Mouse (Mus musculus): ENCODE measurements around the gene Sac3d1. TPM values are rescaled to one million over a fixed set of nuclear protein-coding genes. Genes with fewer than 3 reads are reported as not detected.

The Sac3d1 gene
- polyA plus RNA-seq, 1 experiment, result 47.3 TPM

DNA sequence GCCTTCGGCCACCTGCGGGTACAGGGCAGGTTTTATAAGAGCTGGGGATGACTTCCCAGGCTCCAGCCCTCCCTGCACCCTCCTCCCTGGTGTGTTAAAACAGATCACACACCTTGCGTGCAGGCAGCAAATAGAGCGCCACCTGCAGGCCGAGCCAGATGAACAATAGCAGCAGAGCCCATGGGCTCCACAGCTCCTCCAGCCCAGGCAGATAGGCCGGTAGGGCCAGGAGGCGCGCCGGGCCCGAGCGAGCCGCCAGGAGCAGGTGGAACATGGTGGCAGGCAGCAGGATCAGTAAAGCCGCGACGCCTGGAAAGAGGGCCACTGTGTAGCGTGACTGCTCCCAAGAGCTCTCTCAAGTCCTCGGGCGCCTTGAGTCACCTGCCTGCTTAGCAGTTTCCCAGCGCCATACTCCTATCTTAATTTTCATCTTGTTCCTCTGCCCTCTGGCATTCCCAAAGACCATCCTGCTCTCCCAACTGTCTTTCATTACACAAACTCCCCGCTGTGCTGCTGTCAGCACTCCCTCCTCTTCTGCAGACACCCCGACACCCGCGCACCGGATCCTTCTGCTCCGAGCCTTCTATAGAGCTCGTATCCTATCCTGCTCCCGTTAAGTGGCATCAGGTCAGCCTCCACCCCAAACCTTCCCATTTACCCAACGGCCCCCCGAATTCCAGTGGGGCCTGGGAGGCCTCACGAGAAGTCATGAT is 51.3 kb downstream of the Sac3d1 start:
- TF ChIP-seq POLR2A (IDR thresholded peaks at IDR 0.05; ENCODE audit: borderline replicate concordance, extremely low read depth, insufficient read depth, insufficient read length, poor library complexity, severe bottlenecking) (no peak), CTCF (IDR thresholded peaks at IDR 0.05; ENCODE audit: borderline replicate concordance, extremely low read depth, insufficient read depth, insufficient read length) (peak; percentile 92)
- DNase-seq (ENCODE audit: low read depth), result peak; percentile 92

DNA sequence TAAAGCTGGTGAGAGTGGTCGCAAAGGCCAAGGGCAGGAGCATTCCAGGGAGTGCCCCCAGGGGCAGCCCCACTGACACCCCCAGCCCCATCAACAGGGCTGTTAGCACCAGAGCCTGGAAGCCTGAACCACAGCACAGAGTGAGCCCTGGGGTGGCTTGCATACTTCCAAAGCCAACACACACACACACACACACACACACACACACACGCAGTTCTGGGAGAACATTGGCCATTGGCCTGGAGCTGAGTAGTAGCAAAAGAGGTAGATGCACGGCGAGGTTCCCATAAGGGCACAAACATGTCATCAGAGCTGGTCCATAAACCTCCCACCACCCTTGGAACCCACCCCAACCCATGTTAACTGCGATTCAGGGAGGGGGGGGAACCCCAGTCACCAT is 51.9 kb downstream of the Sac3d1 start:
- no peak for DNase-seq (ENCODE audit: low read depth)
- TF ChIP-seq CTCF (IDR thresholded peaks at IDR 0.05; ENCODE audit: borderline replicate concordance, extremely low read depth, insufficient read depth, insufficient read length), result no peak
- no peak for TF ChIP-seq POLR2A (IDR thresholded peaks at IDR 0.05; ENCODE audit: borderline replicate concordance, extremely low read depth, insufficient read depth, insufficient read length, poor library complexity, severe bottlenecking)

Other genes with a start within 250 kb of the Sac3d1 start
- gene Frmd8, start 243.4 kb downstream of the Sac3d1 start, polyA plus RNA-seq (2012; rRNA removed), result 18.9 and 21.3 TPM in 2 replicates
- gene Slc25a45, start 240.8 kb downstream of the Sac3d1 start, polyA plus RNA-seq (2012; rRNA removed), result 2.6 and 3.5 TPM in 2 replicates
- gene Tigd3, start 224.5 kb downstream of the Sac3d1 start, polyA plus RNA-seq (2012; rRNA removed), result 15.2 and 15.5 TPM in 2 replicates
- gene Dpf2, start 205.6 kb downstream of the Sac3d1 start, polyA plus RNA-seq (2012; rRNA removed), result 180 and 231 TPM in 2 replicates
- gene Cdc42ep2, start 193.8 kb downstream of the Sac3d1 start, polyA plus RNA-seq (2012; rRNA removed), result 11.7 and 13.7 TPM in 2 replicates
- 33.8 and 56.9 TPM in 2 replicates for gene Pola2, start 154.4 kb downstream of the Sac3d1 start, polyA plus RNA-seq (2012; rRNA removed)
- gene Slc22a20, start 132.5 kb downstream of the Sac3d1 start, polyA plus RNA-seq (2012; rRNA removed), result not detected in 2 replicates
- 5.2 and 7.6 TPM in 2 replicates for gene Capn1, start 102.8 kb downstream of the Sac3d1 start, polyA plus RNA-seq (2012; rRNA removed)
- gene Syvn1, start 72.1 kb downstream of the Sac3d1 start, polyA plus RNA-seq (2012; rRNA removed), result 24.6 and 38.8 TPM in 2 replicates
- gene Mrpl49, start 60.9 kb downstream of the Sac3d1 start, polyA plus RNA-seq (2012; rRNA removed), result 46.3 and 50.4 TPM in 2 replicates
- gene Fau, start 60.8 kb downstream of the Sac3d1 start, polyA plus RNA-seq (2012; rRNA removed), result 1,255 and 1,497 TPM in 2 replicates
- 36.0 and 46.5 TPM in 2 replicates for gene Znhit2, start 57.5 kb downstream of the Sac3d1 start, polyA plus RNA-seq (2012; rRNA removed)
- 76.1 and 100 TPM in 2 replicates for gene Tm7sf2, start 50.3 kb downstream of the Sac3d1 start, polyA plus RNA-seq (2012; rRNA removed)
- gene Vps51, start 41.4 kb downstream of the Sac3d1 start, polyA plus RNA-seq (2012; rRNA removed), result 95.4 and 109 TPM in 2 replicates
- not detected in 2 replicates for gene Tmem262, start 38.6 kb downstream of the Sac3d1 start, polyA plus RNA-seq (2012; rRNA removed)
- 2.5 and 3.1 TPM in 2 replicates for gene Gm28374, start 36.4 kb downstream of the Sac3d1 start, polyA plus RNA-seq (2012; rRNA removed)
- gene Zfpl1, start 33.7 kb downstream of the Sac3d1 start, polyA plus RNA-seq (2012; rRNA removed), result 103 and 127 TPM in 2 replicates
- gene Cdca5, start 33.7 kb downstream of the Sac3d1 start, polyA plus RNA-seq (2012; rRNA removed), result 9.7 and 16.3 TPM in 2 replicates
- 0.15 and 0.25 TPM in 2 replicates for gene AC131692.1, start 24.2 kb downstream of the Sac3d1 start, polyA plus RNA-seq (2012; rRNA removed)
- gene Naaladl1, start 12.9 kb downstream of the Sac3d1 start, polyA plus RNA-seq (2012; rRNA removed), result 1.1 and 2.0 TPM in 2 replicates
- 52.3 and 52.4 TPM in 2 replicates for gene Snx15, start 9.7 kb upstream of the Sac3d1 start, polyA plus RNA-seq (2012; rRNA removed)
- 0.05 TPM in 2 replicates for gene Batf2, start 22.3 kb upstream of the Sac3d1 start, polyA plus RNA-seq (2012; rRNA removed)
- gene Arl2, start 22.9 kb upstream of the Sac3d1 start, polyA plus RNA-seq (2012; rRNA removed), result 109 and 144 TPM in 2 replicates
- 0.05 TPM in 1 of 2 replicates, not detected in the other for gene Majin, start 65.7 kb upstream of the Sac3d1 start, polyA plus RNA-seq (2012; rRNA removed)
- 0.22 TPM in 1 of 2 replicates, not detected in the other for gene Gpha2, start 107.7 kb upstream of the Sac3d1 start, polyA plus RNA-seq (2012; rRNA removed)
- 121 and 133 TPM in 2 replicates for gene Ppp2r5b, start 117.2 kb upstream of the Sac3d1 start, polyA plus RNA-seq (2012; rRNA removed)
- 21.8 and 28.9 TPM in 2 replicates for gene Atg2a, start 123.0 kb upstream of the Sac3d1 start, polyA plus RNA-seq (2012; rRNA removed)
- gene Ehd1, start 158.1 kb upstream of the Sac3d1 start, polyA plus RNA-seq (2012; rRNA removed), result 200 and 212 TPM in 2 replicates
- 4.4 and 6.5 TPM in 2 replicates for gene Cdc42bpg, start 187.8 kb upstream of the Sac3d1 start, polyA plus RNA-seq (2012; rRNA removed)
- gene Men1, start 216.3 kb upstream of the Sac3d1 start, polyA plus RNA-seq (2012; rRNA removed), result 105 and 129 TPM in 2 replicates
- gene Map4k2, start 222.5 kb upstream of the Sac3d1 start, polyA plus RNA-seq (2012; rRNA removed), result 110 and 154 TPM in 2 replicates
- gene Sf1, start 245.0 kb upstream of the Sac3d1 start, polyA plus RNA-seq (2012; rRNA removed), result 147 and 220 TPM in 2 replicates

All from brain, embryonic 14.5 days (tissue).